Mouse (Mus musculus) left cerebral cortex, adult 11 months (tissue): ENCODE results near the gene Flt3l.
"Not testable (repeated sequence)": the region's sequence is repeated elsewhere in the genome, so short reads cannot be mapped to it uniquely, and the experiment has no call there.

ENCODE experiments used
- DNase-seq: peaks from one replicate; pipeline ENCODE4 v3.0.0; 2022; ENCODE audit warnings: low spot score

Gene Flt3l

GRCm38 (mm10) chr7:45141914-45142313 is 5.7 kb upstream of the Flt3l start:
- no peak for DNase-seq

- DNase-seq: no peak
These were observed 5.1 kb upstream of the Flt3l start for GRCm38 (mm10) chr7:45141319-45141718.

GRCm38 (mm10) chr7:45139904-45140723 is 3.9 kb upstream of the Flt3l start:
- no peak for DNase-seq

GRCm38 (mm10) chr7:45138403-45138802 is 2.2 kb upstream of the Flt3l start:
- DNase-seq: no peak

- DNase-seq: no peak
These were observed 1.2 kb upstream of the Flt3l start for GRCm38 (mm10) chr7:45137171-45138006.

- DNase-seq: no peak
These were observed 862 bp downstream of the Flt3l start for GRCm38 (mm10) chr7:45135370-45135769.

GRCm38 (mm10) chr7:45134544-45135026 is 1.6 kb downstream of the Flt3l start:
- no peak for DNase-seq

GRCm38 (mm10) chr7:45133446-45134159 is 2.6 kb downstream of the Flt3l start:
- DNase-seq: no peak

- no peak for DNase-seq
These were observed 4.4 kb downstream of the Flt3l start for GRCm38 (mm10) chr7:45131850-45132249.

- no peak for DNase-seq
These were observed 6.3 kb downstream of the Flt3l start for GRCm38 (mm10) chr7:45129776-45130512.

- no peak for DNase-seq
These were observed 6.9 kb downstream of the Flt3l start for GRCm38 (mm10) chr7:45129318-45129717.

- DNase-seq: peak; percentile 99
These were observed 7.5 kb downstream of the Flt3l start, which contains the start of gene Rpl13a for GRCm38 (mm10) chr7:45128624-45129246. Gene Rpl13a, minus strand, starts transcription at chr7:45128761.

- no peak for DNase-seq
These were observed 8.5 kb downstream of the Flt3l start for GRCm38 (mm10) chr7:45127700-45128224.

GRCm38 (mm10) chr7:45126844-45127699 is 9.2 kb downstream of the Flt3l start:
- DNase-seq: no peak

- DNase-seq: no peak
These were observed 9.9 kb downstream of the Flt3l start for GRCm38 (mm10) chr7:45126147-45126843.

GRCm38 (mm10) chr7:45125649-45126048 is 10.6 kb downstream of the Flt3l start:
- not testable (repeated sequence) for DNase-seq

GRCm38 (mm10) chr7:45125144-45125600 is 11.1 kb downstream of the Flt3l start:
- no peak for DNase-seq

GRCm38 (mm10) chr7:45124224-45125143 is 11.7 kb downstream of the Flt3l start, which contains the start of gene Rps11:
Gene Rps11, minus strand, starts transcription at chr7:45124439.
- DNase-seq: peak; percentile 98
